Mouse (Mus musculus) liver, embryonic 14.5 days (tissue): ENCODE results near the gene Gm5741.

Experiments
- CTCF ChIP-seq: IDR thresholded peaks from 2 replicates; pipeline ENCODE4 v1.5.1; 2016; ENCODE audit warnings: antibody characterized with exemption, low read depth, control low read depth
- EP300 ChIP-seq: IDR thresholded peaks from 2 replicates; pipeline ENCODE4 v1.6.1; 2016; ENCODE audit warnings: antibody characterized with exemption, low read depth

- TF ChIP-seq EP300 (no peak), CTCF (no peak)
These were observed 29.1 kb upstream of the Gm5741 start for GRCm38 (mm10) chr8:85096850-85097249.
